Mouse (Mus musculus) myocyte (in vitro differentiated cells): Measurements from ENCODE around the gene Tex26. TPM values are rescaled to one million over a fixed set of nuclear protein-coding genes. Genes with fewer than 3 reads are reported as not detected.
A peak's percentile ranks its signal among the peaks of the same experiment; 100 is the strongest.

Experiments
- H3K27me3 ChIP-seq: one replicate; pipeline ENCODE4 v1.6.1; 2011; ENCODE audit not compliant: control insufficient read depth, insufficient read depth, insufficient read length
- H3K36me3 ChIP-seq: one replicate; pipeline ENCODE4 v1.6.1; 2011; ENCODE audit not compliant: control insufficient read depth, insufficient read depth
- H3K4me2 ChIP-seq: one replicate; pipeline ENCODE4 v1.6.1; 2011; ENCODE audit warnings: low read depth, control low read depth
- H3K4me3 ChIP-seq: one replicate; pipeline ENCODE4 v1.5.1; 2011; ENCODE audit warnings: mild to moderate bottlenecking, control low read depth, moderate library complexity
- H3K79me2 ChIP-seq: one replicate; pipeline ENCODE4 v1.6.1; 2011; ENCODE audit not compliant: control insufficient read depth, insufficient read depth
- H3ac ChIP-seq: one replicate; pipeline ENCODE4 v1.6.1; 2011; ENCODE audit not compliant: control insufficient read depth, insufficient read length
- CEBPB ChIP-seq: IDR thresholded peaks from 2 replicates; pipeline ENCODE4 v1.6.1; 2011; ENCODE audit warnings: mild to moderate bottlenecking, moderate library complexity; ENCODE audit not compliant: poor library complexity, insufficient read depth, severe bottlenecking
- E2F4 ChIP-seq: IDR thresholded peaks from one replicate; pipeline ENCODE4 v1.6.1; 2011; ENCODE audit warnings: mild to moderate bottlenecking, control low read depth, moderate library complexity; ENCODE audit not compliant: insufficient read depth
- MAX ChIP-seq: IDR thresholded peaks from one replicate; pipeline ENCODE4 v1.6.1; 2011; ENCODE audit warnings: low read depth, mild to moderate bottlenecking, control low read depth
- MYOD1 ChIP-seq, 3 experiments: IDR thresholded peaks; one replicate each; pipeline ENCODE4 v1.6.1; 2011; ENCODE audit warnings: control low read depth in 2 of 3, low read depth in 2 of 3, mild to moderate bottlenecking in 2 of 3, moderate library complexity in 1 of 3; ENCODE audit not compliant: insufficient read length in 2 of 3, control insufficient read depth in 1 of 3
- MYOG ChIP-seq, 3 experiments: IDR thresholded peaks; one replicate each; pipeline ENCODE4 v1.6.1; 2011; ENCODE audit warnings: control low read depth in 2 of 3, low read depth in 2 of 3, mild to moderate bottlenecking in 2 of 3; ENCODE audit not compliant: insufficient read length in 2 of 3, control insufficient read depth in 1 of 3, insufficient read depth in 1 of 3
- POLR2A ChIP-seq: IDR thresholded peaks from one replicate; pipeline ENCODE4 v1.6.1; 2011; ENCODE audit warnings: low read depth, mild to moderate bottlenecking, control low read depth, moderate library complexity; ENCODE audit not compliant: insufficient read length
- POLR2AphosphoS2 ChIP-seq: IDR thresholded peaks from one replicate; pipeline ENCODE4 v1.6.1; 2011; ENCODE audit warnings: low read depth, control low read depth; ENCODE audit not compliant: insufficient read length
- REST ChIP-seq: IDR thresholded peaks from one replicate; pipeline ENCODE4 v1.6.1; 2011; ENCODE audit warnings: mild to moderate bottlenecking, control low read depth, moderate library complexity; ENCODE audit not compliant: insufficient read depth, insufficient read length
- SRF ChIP-seq: IDR thresholded peaks from one replicate; pipeline ENCODE4 v1.6.1; 2011; ENCODE audit warnings: low read depth; ENCODE audit not compliant: control insufficient read depth, insufficient read length
- TCF12 ChIP-seq: IDR thresholded peaks from one replicate; pipeline ENCODE4 v1.6.1; 2011; ENCODE audit warnings: mild to moderate bottlenecking, control low read depth; ENCODE audit not compliant: poor library complexity, insufficient read depth, severe bottlenecking
- TCF3 ChIP-seq: IDR thresholded peaks from one replicate; pipeline ENCODE4 v1.6.1; 2011; ENCODE audit warnings: low read depth, control low read depth; ENCODE audit not compliant: insufficient read length
- USF1 ChIP-seq: IDR thresholded peaks from one replicate; pipeline ENCODE4 v1.6.1; 2011; ENCODE audit warnings: low read depth, mild to moderate bottlenecking, control low read depth, moderate library complexity
- polyA plus RNA-seq: library from polyadenylated mRNA; unstranded; fragments of >200 nt; fragmentation: generic; extraction: Trizol; gene quantifications from one replicate; pipeline ENCODE4 v1.2.1, GENCODE M21; 2012; ENCODE audit warnings: missing spikeins

Tex26 gene
- polyA plus RNA-seq, 1 experiment: 0.56 TPM

- H3K4me3 ChIP-seq: no peak within 1 kb of the TSS
- no peaks in the 10 kb centered on the region for H3K27me3 ChIP-seq
- H3ac ChIP-seq: no peak within 1 kb of the TSS
- TF ChIP-seq MAX (no peak), MYOG (IDR thresholded peaks at IDR 0.05; ENCODE audit: control insufficient read depth in 1 of 3, insufficient read depth in 1 of 3, insufficient read length in 2 of 3, low read depth in 2 of 3) (peak in 2 of 3 experiments; percentile 12 to 52), MYOD1 (IDR thresholded peaks at IDR 0.05; ENCODE audit: control insufficient read depth in 1 of 3, insufficient read length in 2 of 3, low read depth in 2 of 3) (peak in 1 of 3 experiments; percentile 70), SRF (no peak)
- no peaks in the 10 kb centered on the region for H3K79me2 ChIP-seq
- H3K36me3 ChIP-seq: no peaks in the 10 kb centered on the region
- peak within 1 kb of the TSS; percentile 56 for H3K4me2 ChIP-seq
Observed at GRCm38 (mm10) chr5:149411509-149412193, 27.8 kb upstream of the Tex26 start, which contains the start of gene Medag. Gene Medag, plus strand, starts transcription at chr5:149411749.

GRCm38 (mm10) chr5:149412194-149412575, 27.3 kb upstream of the Tex26 start:
- Histone ChIP-seq H3K4me2 (no peak overlapping the region), H3K79me2 (no peaks in the 10 kb centered on the region), H3K27me3 (no peaks in the 10 kb centered on the region), H3K36me3 (no peaks in the 10 kb centered on the region), H3K4me3 (no peak overlapping the region), H3ac (no peak overlapping the region)
- TF ChIP-seq USF1: no peak
- no peak for TF ChIP-seq E2F4
- no peak for TF ChIP-seq SRF
- no peak for TF ChIP-seq POLR2A
- TF ChIP-seq MYOG (IDR thresholded peaks at IDR 0.05; ENCODE audit: control insufficient read depth in 1 of 3, insufficient read depth in 1 of 3, insufficient read length in 2 of 3, low read depth in 2 of 3): no peak
- no peak for TF ChIP-seq TCF12
- no peak for TF ChIP-seq CEBPB
- TF ChIP-seq REST: no peak
- no peak for TF ChIP-seq TCF3
- TF ChIP-seq MAX: no peak
- no peak for TF ChIP-seq MYOD1 (IDR thresholded peaks at IDR 0.05; ENCODE audit: control insufficient read depth in 1 of 3, insufficient read length in 2 of 3, low read depth in 2 of 3)

- no peak overlapping the region for H3K4me2 ChIP-seq
- no peaks in the 10 kb centered on the region for H3K79me2 ChIP-seq
- no peaks in the 10 kb centered on the region for H3K27me3 ChIP-seq
- H3ac ChIP-seq: no peak overlapping the region
- TF ChIP-seq USF1: no peak
- TF ChIP-seq MAX: no peak
- no peak for TF ChIP-seq MYOD1 (IDR thresholded peaks at IDR 0.05; ENCODE audit: control insufficient read depth in 1 of 3, insufficient read length in 2 of 3, low read depth in 2 of 3)
- TF ChIP-seq POLR2AphosphoS2: no peak
- TF ChIP-seq CEBPB: no peak
- no peak for TF ChIP-seq TCF3
- TF ChIP-seq MYOG (IDR thresholded peaks at IDR 0.05; ENCODE audit: control insufficient read depth in 1 of 3, insufficient read depth in 1 of 3, insufficient read length in 2 of 3, low read depth in 2 of 3): no peak
- TF ChIP-seq TCF12: no peak
- TF ChIP-seq POLR2A: no peak
- TF ChIP-seq SRF: no peak
- H3K4me3 ChIP-seq: no peak overlapping the region
- H3K36me3 ChIP-seq: no peaks in the 10 kb centered on the region
Observed at GRCm38 (mm10) chr5:149412671-149413070, 26.8 kb upstream of the Tex26 start.

DNA sequence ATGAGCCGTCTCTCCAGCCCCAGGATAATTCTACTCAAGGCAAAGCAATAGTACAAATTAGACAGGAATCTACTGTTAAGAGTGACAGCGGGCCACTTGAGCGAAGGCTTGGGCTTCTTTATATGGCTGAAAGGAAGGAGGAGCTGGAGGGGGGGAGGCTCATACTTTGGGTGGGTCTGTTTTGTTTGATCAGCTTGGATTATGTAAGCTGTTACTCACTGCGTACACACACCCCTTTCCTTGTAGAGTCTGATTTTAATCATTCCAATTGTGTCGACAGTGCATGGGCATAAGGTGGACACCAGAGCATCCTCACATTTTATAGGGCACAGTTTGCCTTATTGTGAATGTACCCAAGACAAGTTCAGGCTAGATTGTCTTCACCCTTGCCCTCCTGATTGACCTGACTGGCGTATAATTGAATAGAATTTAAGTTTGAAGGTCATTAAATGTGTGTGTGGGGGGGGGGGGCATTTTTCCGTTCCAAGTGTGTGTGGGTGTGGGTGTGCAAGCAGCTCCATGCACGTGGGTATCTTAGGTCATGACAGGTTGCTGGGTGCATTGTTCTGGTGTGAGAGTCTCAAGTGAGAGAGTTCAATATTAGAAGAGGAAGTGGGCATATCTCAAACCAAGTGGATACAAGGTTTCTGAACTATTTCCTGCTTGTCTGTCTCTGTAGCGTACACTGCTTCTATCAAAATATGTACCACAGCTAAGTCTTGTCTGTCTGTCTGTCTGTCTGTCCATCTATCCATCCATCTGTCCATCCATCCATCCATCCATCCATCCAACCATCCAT, 24.9 kb upstream of the Tex26 start:
- no peak for TF ChIP-seq POLR2AphosphoS2
- no peak for TF ChIP-seq TCF12
- TF ChIP-seq MAX: no peak
- no peak for TF ChIP-seq USF1
- TF ChIP-seq CEBPB: no peak
- no peak for TF ChIP-seq E2F4
- no peak for TF ChIP-seq SRF
- no peak for TF ChIP-seq REST
- no peak for TF ChIP-seq POLR2A
- no peak for TF ChIP-seq MYOG (IDR thresholded peaks at IDR 0.05; ENCODE audit: control insufficient read depth in 1 of 3, insufficient read depth in 1 of 3, insufficient read length in 2 of 3, low read depth in 2 of 3)
- no peak for TF ChIP-seq TCF3
- TF ChIP-seq MYOD1 (IDR thresholded peaks at IDR 0.05; ENCODE audit: control insufficient read depth in 1 of 3, insufficient read length in 2 of 3, low read depth in 2 of 3): no peak
- Histone ChIP-seq H3ac (no peak overlapping the region), H3K27me3 (no peaks in the 10 kb centered on the region), H3K4me2 (no peak overlapping the region), H3K79me2 (no peaks in the 10 kb centered on the region), H3K4me3 (no peak overlapping the region), H3K36me3 (no peaks in the 10 kb centered on the region)

- no peak overlapping the region for H3K4me3 ChIP-seq
- H3ac ChIP-seq: no peak overlapping the region
- no peaks in the 10 kb centered on the region for H3K36me3 ChIP-seq
- TF ChIP-seq MAX: no peak
- TF ChIP-seq REST: no peak
- TF ChIP-seq TCF3: no peak
- TF ChIP-seq MYOG (IDR thresholded peaks at IDR 0.05; ENCODE audit: control insufficient read depth in 1 of 3, insufficient read depth in 1 of 3, insufficient read length in 2 of 3, low read depth in 2 of 3): no peak
- TF ChIP-seq POLR2AphosphoS2: no peak
- no peak for TF ChIP-seq SRF
- no peak for TF ChIP-seq E2F4
- no peak for TF ChIP-seq USF1
- no peak for TF ChIP-seq POLR2A
- TF ChIP-seq CEBPB: no peak
- TF ChIP-seq MYOD1 (IDR thresholded peaks at IDR 0.05; ENCODE audit: control insufficient read depth in 1 of 3, insufficient read length in 2 of 3, low read depth in 2 of 3): no peak
- no peak for TF ChIP-seq TCF12
- no peaks in the 10 kb centered on the region for H3K27me3 ChIP-seq
- no peaks in the 10 kb centered on the region for H3K79me2 ChIP-seq
- H3K4me2 ChIP-seq: no peak overlapping the region
Observed at GRCm38 (mm10) chr5:149417381-149417780, 22.1 kb upstream of the Tex26 start.
